ENCODE assay signal across 11 mouse cellular contexts in genomic region chr11:110563272-110563671, GRCm38 (mm10).
DNase-seq lines count a peak whose midpoint lies in the region; ATAC-seq lines count a peak whose summit lies in the region.
"Had no signal": no experiment of that assay in that cellular context is flagged by ENCODE, and none has a peak within 500 bp of the region (broad histone marks: within the 10 kb centered on the region; RNA-seq: fewer than 3 reads in every experiment).

No protein-coding gene starts in this region.

- 0 out of 2 replicates have a peak overlapping the region, but pooled peaks have one; percentile 46 for H3K9ac ChIP-seq in heart, embryonic 11.5 days (ENCODE audit: low read depth, low read length)
- no peak overlapping the region for H3K9ac ChIP-seq in kidney, embryonic 16.5 days (replicated peaks; ENCODE audit: low read length)
- H3K9ac ChIP-seq: embryonic facial prominence, embryonic 12.5 days; forebrain, embryonic 15.5 days; liver, embryonic 14.5 days had no signal

- H3K36me3 ChIP-seq in heart, embryonic 11.5 days (ENCODE audit: control insufficient read depth, insufficient read depth, low read length): no peaks in the 10 kb centered on the region
- H3K36me3 ChIP-seq in embryonic facial prominence, embryonic 10.5 days (replicated peaks): no peaks in the 10 kb centered on the region
- H3K36me3 ChIP-seq in kidney, embryonic 16.5 days (ENCODE audit: insufficient read depth, low read length): no peaks in the 10 kb centered on the region
- H3K36me3 ChIP-seq: embryonic facial prominence, embryonic 12.5 days; forebrain, embryonic 15.5 days had no signal

- H3K4me1 ChIP-seq in heart, embryonic 11.5 days (ENCODE audit: control insufficient read depth, insufficient read depth, low read length): peaks cover 4% of the 10 kb centered on the region; the same call in 1 of the 2 replicates
- H3K4me1 ChIP-seq in embryonic facial prominence, embryonic 10.5 days: 0 out of 2 replicates have a peak, but pooled peaks cover 4% of the 10 kb centered on the region
- H3K4me1 ChIP-seq in kidney, embryonic 16.5 days (ENCODE audit: insufficient read depth, low read length): no peaks in the 10 kb centered on the region
- H3K4me1 ChIP-seq: forebrain, embryonic 15.5 days had no signal

- H3K9me3 ChIP-seq in heart, embryonic 11.5 days (replicated peaks; ENCODE audit: control insufficient read depth, low read length): no peaks in the 10 kb centered on the region
- H3K9me3 ChIP-seq in embryonic facial prominence, embryonic 10.5 days: no peaks in the 10 kb centered on the region
- H3K9me3 ChIP-seq in kidney, embryonic 16.5 days (ENCODE audit: low read length): no peaks in the 10 kb centered on the region
- H3K9me3 ChIP-seq: embryonic facial prominence, embryonic 12.5 days; forebrain, embryonic 15.5 days had no signal

- ATAC-seq in heart, embryonic 11.5 days (replicated peaks; ENCODE audit: insufficient number of reproducible peaks, low FRiP score, low TSS enrichment): 0 out of 2 replicates have a peak, but pooled peaks have one; percentile 22
- no peak for ATAC-seq in kidney, embryonic 16.5 days (ENCODE audit: low FRiP score, low TSS enrichment)
- no peak for ATAC-seq in erythroblast, adult 5-6 weeks (replicated peaks; ENCODE audit: low FRiP score, poor library complexity, severe bottlenecking)
- ATAC-seq: forebrain, embryonic 15.5 days had no signal

- WGBS in heart, embryonic 11.5 days (ENCODE audit: insufficient replicate concordance): 25% methylated on average over 12 of the region's 12 CpGs
- WGBS in embryonic facial prominence, embryonic 10.5 days: 60% methylated on average over 12 of the region's 12 CpGs
- WGBS in kidney, embryonic 16.5 days: 61% methylated on average over 12 of the region's 12 CpGs

- H3K27ac ChIP-seq in heart, embryonic 11.5 days (ENCODE audit: low read depth, low read length): no peak overlapping the region
- H3K27ac ChIP-seq in embryonic facial prominence, embryonic 10.5 days (replicated peaks): no peak overlapping the region
- peak overlapping the region; percentile 49 for H3K27ac ChIP-seq in kidney, embryonic 16.5 days (ENCODE audit: low read length)
- H3K27ac ChIP-seq: embryonic facial prominence, embryonic 12.5 days; forebrain, embryonic 15.5 days; liver, embryonic 14.5 days had no signal

- no peak for DNase-seq in heart, adult 8-10 months (ENCODE audit: low spot score)
- peak; percentile 20 to 22 for DNase-seq in adrenal gland, postnatal 36 days
- DNase-seq in embryonic facial prominence, embryonic 10.5 days (ENCODE audit: low spot score): peak; percentile 14
- no peak for DNase-seq in ovary, postnatal 10 days (ENCODE audit: low spot score)
- DNase-seq in left cerebral cortex, postnatal 25 days (ENCODE audit: low spot score in 2 of 2): no peak

- peak overlapping the region; percentile 49 for H3K4me2 ChIP-seq in heart, embryonic 11.5 days
- peak overlapping the region; percentile 0; the same call in 1 of the 2 replicates for H3K4me2 ChIP-seq in kidney, embryonic 16.5 days (replicated peaks; ENCODE audit: low read depth, low read length)
- H3K4me2 ChIP-seq: embryonic facial prominence, embryonic 12.5 days; forebrain, embryonic 15.5 days had no signal

- no peaks in the 10 kb centered on the region for H3K27me3 ChIP-seq in heart, embryonic 11.5 days (ENCODE audit: control insufficient read depth, insufficient read depth, low read length)
- H3K27me3 ChIP-seq in embryonic facial prominence, embryonic 10.5 days (replicated peaks; ENCODE audit: low read depth, poor library complexity, severe bottlenecking): no peaks in the 10 kb centered on the region
- no peaks in the 10 kb centered on the region for H3K27me3 ChIP-seq in kidney, embryonic 16.5 days (ENCODE audit: insufficient read depth, low read length)
- H3K27me3 ChIP-seq: embryonic facial prominence, embryonic 12.5 days; forebrain, embryonic 15.5 days had no signal

- no peak overlapping the region for H3K4me3 ChIP-seq in heart, embryonic 11.5 days (ENCODE audit: low read depth, low read length)
- no peak overlapping the region for H3K4me3 ChIP-seq in embryonic facial prominence, embryonic 10.5 days
- H3K4me3 ChIP-seq in kidney, embryonic 16.5 days (ENCODE audit: low read length): no peak overlapping the region
- H3K4me3 ChIP-seq: embryonic facial prominence, embryonic 12.5 days; forebrain, embryonic 15.5 days had no signal

- intact Hi-C loops in left cerebral cortex, postnatal 25 days (cut with DNase I): no loop called here

Comparison
In these comparisons a context has a peak if more than half of its experiments do, and no peak if none do; other contexts are left out.
1. DNase-seq: peak in adrenal gland, postnatal 36 days (2 of 2) and embryonic facial prominence, embryonic 10.5 days (single experiment); none in heart, adult 8-10 months (single experiment), ovary, postnatal 10 days (single experiment) and left cerebral cortex, postnatal 25 days (0 of 2).